Mouse (Mus musculus): ENCODE results near the gene Rexo2.
A peak's percentile ranks its signal among the peaks of the same experiment; 100 is the strongest.
"Not testable (repeated sequence)": the region's sequence is repeated elsewhere in the genome, so short reads cannot be mapped to it uniquely, and the experiment has no call there.

Rexo2 gene

GRCm38 (mm10) chr9:48472441-48473025 lies 7.9 kb downstream of the Rexo2 start:
- DNase-seq = no peak

GRCm38 (mm10) chr9:48467471-48467870 lies 13.0 kb downstream of the Rexo2 start:
- not testable (repeated sequence) for DNase-seq

DNA sequence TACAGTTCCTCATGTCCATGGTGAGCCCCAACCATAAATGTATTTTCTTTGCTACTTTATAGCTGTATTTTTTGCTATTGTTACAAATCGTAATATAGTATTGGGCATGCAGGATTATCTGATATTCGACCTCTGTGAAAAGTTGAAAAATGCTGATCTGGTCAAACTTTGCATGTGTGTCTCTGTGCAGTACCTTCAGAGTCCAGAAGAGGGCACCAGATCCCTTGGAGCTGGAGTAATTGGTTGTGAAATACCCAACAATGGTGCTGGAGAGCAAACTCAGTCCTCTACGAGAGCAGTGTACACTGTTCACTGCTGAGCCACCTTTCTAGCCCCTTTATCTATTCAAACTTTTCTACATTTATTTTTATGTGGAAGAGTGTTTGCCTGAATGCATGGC lies 13.6 kb downstream of the Rexo2 start:
- DNase-seq = peak; percentile 63

DNA sequence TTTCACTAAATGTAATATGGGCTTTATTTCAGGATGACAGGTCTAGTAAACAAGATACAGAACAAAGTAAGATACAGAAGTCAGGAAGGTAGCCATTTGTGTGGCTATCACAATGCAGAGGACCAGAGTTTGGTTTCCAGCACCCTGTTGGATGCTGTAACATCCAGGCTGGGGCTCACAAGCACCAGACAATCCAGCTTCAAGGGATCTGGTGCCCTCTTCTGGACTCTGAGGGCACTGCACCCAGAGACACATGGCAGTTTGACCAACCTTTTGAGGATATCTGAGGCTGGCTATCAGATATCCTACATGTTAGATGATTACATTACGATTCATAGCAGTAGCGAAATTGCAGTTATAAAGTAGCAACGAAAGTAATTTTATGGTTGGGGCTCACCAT lies 14.8 kb downstream of the Rexo2 start:
- no peak for DNase-seq

- no peak for DNase-seq
These were observed 18.9 kb downstream of the Rexo2 start for GRCm38 (mm10) chr9:48461545-48461944.

DNA sequence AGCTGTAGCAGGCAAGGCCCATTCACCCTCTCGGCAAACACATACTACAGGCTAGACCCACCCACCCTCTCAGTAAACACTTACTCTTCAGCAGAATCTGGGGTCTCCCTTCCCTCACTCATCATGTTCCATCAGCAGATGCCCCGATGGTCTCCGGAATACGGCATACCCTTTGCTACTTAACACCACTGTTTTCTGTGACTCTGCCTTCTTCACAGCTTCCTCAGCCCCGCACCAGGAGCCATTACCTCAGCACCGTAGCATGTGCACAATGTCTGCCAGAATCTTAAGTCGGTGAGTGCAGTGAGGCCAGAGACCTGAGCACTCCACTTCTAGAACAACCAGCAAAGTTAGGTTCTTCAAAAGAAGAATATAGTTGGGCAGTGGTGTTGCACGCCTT lies 19.7 kb downstream of the Rexo2 start:
- no peak for DNase-seq

DNA sequence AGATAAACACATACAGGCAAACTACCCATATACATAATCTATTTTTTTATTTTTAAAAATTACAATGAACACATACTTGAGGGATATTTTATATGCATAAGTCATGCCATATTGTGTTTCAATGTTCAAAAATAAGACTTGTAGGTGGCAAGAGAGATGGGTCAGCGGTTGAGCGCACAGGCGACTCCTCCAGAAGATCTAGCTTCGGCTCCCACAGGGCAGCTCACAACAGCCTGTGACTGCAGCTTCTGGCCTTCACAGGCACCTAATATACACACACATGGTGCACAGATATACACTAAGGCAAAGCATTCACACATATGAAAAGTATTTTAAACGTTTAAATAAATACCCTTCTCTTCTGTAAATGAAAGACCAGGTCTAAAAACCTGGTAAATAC lies 21.0 kb downstream of the Rexo2 start:
- no peak for DNase-seq

DNA sequence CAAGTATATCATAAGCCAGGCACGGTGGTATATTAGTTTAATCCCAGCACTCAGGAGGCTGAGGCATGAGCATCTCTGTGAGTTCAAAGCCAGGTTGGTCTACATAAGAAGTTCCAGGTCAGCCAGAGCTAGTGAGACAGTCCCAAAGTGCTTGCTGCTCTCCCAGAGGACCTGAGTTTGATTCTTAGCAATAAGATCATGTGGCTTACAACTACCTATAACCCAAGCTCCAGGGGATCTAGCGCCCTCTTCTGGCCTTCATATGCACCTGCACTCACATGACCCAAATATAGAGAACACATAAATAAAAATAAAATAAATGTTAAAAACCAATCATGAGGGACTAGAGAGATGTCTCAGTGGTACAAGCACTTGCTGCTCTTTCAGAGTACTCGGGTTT lies 21.5 kb downstream of the Rexo2 start:
- DNase-seq = no peak

- DNase-seq = no peak
These were observed 24.5 kb downstream of the Rexo2 start for GRCm38 (mm10) chr9:48455961-48456360.

GRCm38 (mm10) chr9:48450066-48450465 lies 30.4 kb downstream of the Rexo2 start:
- no peak for DNase-seq

DNA sequence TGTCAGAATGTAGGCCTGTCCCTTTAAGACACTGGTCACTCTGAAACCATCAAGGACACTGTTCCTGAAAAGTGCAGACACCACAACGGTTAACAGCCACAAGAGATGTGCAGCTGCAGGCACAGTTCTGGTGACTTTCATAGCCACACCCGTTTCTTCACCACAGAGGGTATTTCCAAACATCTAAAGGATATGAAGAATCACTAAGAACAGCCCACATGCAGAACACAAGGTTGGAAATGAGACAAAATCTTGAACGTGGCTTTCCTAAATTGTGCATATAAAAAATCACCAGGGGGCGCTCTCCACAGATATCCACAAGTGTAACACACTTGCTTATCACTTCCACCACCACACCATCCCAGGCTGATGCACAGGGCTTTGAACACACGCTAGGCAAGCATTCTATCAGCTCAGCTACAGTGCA lies 32.6 kb downstream of the Rexo2 start:
- no peak for DNase-seq

- no peak for DNase-seq
These were observed 35.6 kb downstream of the Rexo2 start for GRCm38 (mm10) chr9:48444821-48445220.

- DNase-seq = no peak
These were observed 36.5 kb downstream of the Rexo2 start for GRCm38 (mm10) chr9:48443873-48444272.

DNA sequence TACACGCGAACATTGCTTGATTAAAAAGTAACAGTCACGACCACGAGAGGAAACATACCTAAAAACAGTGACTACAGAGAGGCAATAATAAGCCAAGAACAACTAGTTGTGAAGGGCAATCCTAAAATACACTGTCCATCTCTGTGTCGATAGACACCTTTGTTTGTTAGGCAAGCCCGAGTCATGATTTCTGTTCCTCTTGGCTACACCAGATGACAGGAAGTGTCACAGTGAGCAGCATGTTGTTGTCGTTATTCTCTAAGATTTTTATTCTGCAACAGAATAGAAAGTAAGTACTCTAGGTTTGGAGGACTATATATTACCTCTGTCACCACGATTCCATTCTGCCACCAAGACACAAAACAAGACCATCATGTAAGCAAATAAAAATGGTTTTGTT lies 48.0 kb downstream of the Rexo2 start:
- DNase-seq = no peak

GRCm38 (mm10) chr9:48427176-48427575 lies 53.2 kb downstream of the Rexo2 start:
- DNase-seq = no peak

- no peak for DNase-seq
These were observed 57.2 kb downstream of the Rexo2 start for GRCm38 (mm10) chr9:48423256-48423655.

DNA sequence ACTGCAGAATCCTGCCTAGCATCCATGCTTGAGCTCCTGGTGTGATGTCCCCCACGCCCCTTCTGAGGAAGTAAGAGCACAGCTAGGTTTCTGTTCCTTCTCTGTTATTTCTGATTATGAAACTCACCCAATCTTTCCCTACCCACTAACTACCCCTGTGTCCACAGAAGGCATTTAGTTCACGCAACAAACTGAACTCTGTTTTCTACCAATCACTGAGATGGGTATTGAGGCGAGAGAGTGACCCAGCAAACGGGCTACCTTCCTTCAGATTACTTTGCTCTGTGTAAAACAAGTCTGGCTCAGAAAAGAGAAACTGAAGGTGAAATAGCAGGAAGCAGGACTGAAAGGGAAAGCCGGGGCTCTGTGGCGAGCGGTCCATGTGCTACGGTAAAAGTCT lies 58.0 kb downstream of the Rexo2 start:
- DNase-seq = no peak

- DNase-seq = no peak
These were observed 58.9 kb downstream of the Rexo2 start for GRCm38 (mm10) chr9:48421561-48421960.

DNA sequence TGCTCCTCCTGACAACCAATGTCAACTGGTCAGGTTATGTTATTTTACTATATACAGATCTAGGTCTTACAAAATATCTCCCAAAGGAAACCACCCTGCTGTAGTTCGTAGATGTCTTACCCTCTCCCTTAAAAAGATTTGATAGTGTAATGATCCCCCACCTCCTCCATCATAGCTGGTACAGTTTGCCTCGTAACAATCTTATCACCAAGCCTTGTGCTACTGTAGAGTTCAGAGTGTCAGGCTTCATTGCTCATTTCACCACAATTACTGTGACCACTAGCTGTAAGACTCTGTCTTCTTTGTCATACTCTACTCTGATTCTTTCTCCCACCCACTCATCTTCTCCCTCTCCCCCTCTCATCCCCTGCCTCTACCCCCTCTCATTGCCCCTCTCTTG lies 59.4 kb downstream of the Rexo2 start:
- DNase-seq = no peak

GRCm38 (mm10) chr9:48420437-48420836 lies 60.0 kb downstream of the Rexo2 start:
- no peak for DNase-seq

DNA sequence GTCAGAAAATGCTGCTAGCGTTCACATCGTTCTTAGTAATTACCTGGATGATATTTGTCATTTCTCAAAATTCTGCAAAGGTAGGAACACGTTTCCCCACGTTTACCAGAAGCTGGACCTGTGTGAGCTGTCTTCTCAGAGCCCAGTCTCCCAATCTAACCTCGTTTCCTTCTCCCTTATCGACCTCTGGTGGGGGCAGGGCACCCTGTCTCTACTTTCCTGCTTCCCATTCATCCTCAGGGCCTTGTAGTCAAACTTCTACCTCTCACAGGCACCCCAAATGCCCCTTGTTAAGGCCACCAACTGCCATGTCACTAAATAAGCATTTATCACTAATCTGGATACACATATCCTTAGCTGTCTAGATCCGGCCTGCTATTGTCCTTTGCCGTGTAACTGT lies 61.6 kb downstream of the Rexo2 start:
- no peak for DNase-seq
